Mouse (Mus musculus) ES-Bruce4 (cell line): ENCODE results near the gene Cdc42ep5. TPM values are rescaled to one million over a fixed set of nuclear protein-coding genes. Genes with fewer than 3 reads are reported as not detected.

Experiments used
- H3K27ac ChIP-seq: 2 replicates; pipeline ENCODE4 v1.5.1; 2012; ENCODE audit warnings: low read length, inconsistent platforms; ENCODE audit not compliant: insufficient read depth
- H3K27me3 ChIP-seq: 2 replicates; pipeline ENCODE4 v1.6.1; 2012; ENCODE audit warnings: mild to moderate bottlenecking, low read length, inconsistent platforms; ENCODE audit not compliant: control insufficient read depth, poor library complexity, insufficient read depth, severe bottlenecking
- H3K36me3 ChIP-seq: 2 replicates; pipeline ENCODE4 v1.6.1; 2012; ENCODE audit warnings: inconsistent platforms, mild to moderate bottlenecking, low read length, moderate library complexity; ENCODE audit not compliant: control insufficient read depth, poor library complexity, insufficient read depth, severe bottlenecking
- H3K4me1 ChIP-seq: one replicate; pipeline ENCODE4 v1.8.1; 2011; ENCODE audit warnings: low read length; ENCODE audit not compliant: control insufficient read depth, insufficient read depth
- H3K4me3 ChIP-seq: 2 replicates; pipeline ENCODE4 v1.5.1; 2011; ENCODE audit warnings: low read depth, mild to moderate bottlenecking, low read length
- H3K9ac ChIP-seq: 2 replicates; pipeline ENCODE4 v1.6.1; 2012; ENCODE audit warnings: low read depth, mild to moderate bottlenecking, inconsistent platforms; ENCODE audit not compliant: poor library complexity, severe bottlenecking
- H3K9me3 ChIP-seq: replicated peaks from 2 replicates; pipeline ENCODE4 v1.6.1; 2012; ENCODE audit warnings: mild to moderate bottlenecking, low read length, inconsistent platforms; ENCODE audit not compliant: control insufficient read depth, poor library complexity, insufficient read depth, severe bottlenecking
- CTCF ChIP-seq: IDR thresholded peaks from one replicate; pipeline ENCODE4 v1.8.1; 2011; ENCODE audit warnings: low read depth, low read length
- EP300 ChIP-seq: IDR thresholded peaks from 2 replicates; pipeline ENCODE4 v1.6.1; 2011; ENCODE audit warnings: low read depth, low read length; ENCODE audit not compliant: insufficient read depth
- POLR2A ChIP-seq: IDR thresholded peaks from one replicate; pipeline ENCODE4 v1.8.1; 2011; ENCODE audit warnings: low read length; ENCODE audit not compliant: insufficient read depth
- polyA plus RNA-seq: library from polyadenylated mRNA; stranded (reverse); fragments of >200 nt; gene quantifications from 2 replicates; pipeline ENCODE4 v1.2.4, GENCODE M21; 2011; ENCODE audit warnings: low read depth; ENCODE audit not compliant: missing spikeins, insufficient read depth, insufficient read length

Gene Cdc42ep5
- polyA plus RNA-seq, 1 experiment = 33.8 TPM

DNA sequence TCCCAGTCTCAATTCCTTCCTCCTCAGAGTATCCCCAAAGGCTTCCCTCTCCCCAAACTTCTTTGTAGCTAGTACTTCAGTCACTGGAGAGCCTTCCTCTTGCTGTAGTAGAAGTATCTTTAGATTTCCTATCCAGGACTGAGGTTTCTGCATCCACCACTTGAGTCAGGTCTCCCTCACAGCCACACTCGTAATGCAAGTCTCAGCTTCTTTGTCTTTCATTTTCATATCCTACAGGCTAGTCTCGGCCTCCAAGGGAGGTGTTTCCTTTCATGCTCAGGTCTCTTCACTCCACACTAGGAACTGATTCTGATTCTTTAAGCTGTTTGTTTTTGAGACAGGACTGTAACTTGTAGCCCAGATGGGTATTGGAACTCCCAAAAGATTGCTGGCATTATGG, 26.5 kb downstream of the Cdc42ep5 start:
- Histone ChIP-seq H3K4me3 (no peak overlapping the region), H3K27ac (no peak overlapping the region), H3K27me3 (no peaks in the 10 kb centered on the region), H3K36me3 (peaks cover 44% of the 10 kb centered on the region), H3K9ac (peak overlapping the region; percentile 69), H3K9me3 (no peaks in the 10 kb centered on the region), H3K4me1 (no peaks in the 10 kb centered on the region)
- TF ChIP-seq POLR2A (no peak), CTCF (no peak), EP300 (no peak)

DNA sequence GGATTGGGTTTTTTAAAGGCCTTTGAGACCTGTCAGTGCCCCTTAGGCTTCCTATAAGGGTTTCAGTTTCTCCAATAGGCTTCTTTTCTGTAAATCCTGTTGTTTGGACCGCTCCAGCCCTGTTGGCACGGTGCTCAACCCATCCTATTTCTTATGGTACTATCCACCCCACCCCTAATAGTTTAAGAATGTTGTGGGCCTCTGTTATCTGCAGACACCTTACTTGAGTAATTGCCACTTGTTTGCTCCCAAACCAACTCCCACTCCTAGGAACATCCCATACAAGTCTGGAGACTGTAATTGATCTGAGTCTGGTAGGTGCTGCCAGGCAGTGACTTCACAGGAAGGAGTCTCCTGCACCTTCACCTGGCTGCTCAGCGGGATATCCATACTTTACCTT, 26.9 kb downstream of the Cdc42ep5 start:
- Histone ChIP-seq H3K27me3 (no peaks in the 10 kb centered on the region), H3K27ac (no peak overlapping the region), H3K4me1 (no peaks in the 10 kb centered on the region), H3K9ac (peak overlapping the region; percentile 69), H3K4me3 (peak overlapping the region; percentile 92), H3K9me3 (no peaks in the 10 kb centered on the region), H3K36me3 (peaks cover 41% of the 10 kb centered on the region)
- no peak for TF ChIP-seq POLR2A
- no peak for TF ChIP-seq CTCF
- no peak for TF ChIP-seq EP300

DNA sequence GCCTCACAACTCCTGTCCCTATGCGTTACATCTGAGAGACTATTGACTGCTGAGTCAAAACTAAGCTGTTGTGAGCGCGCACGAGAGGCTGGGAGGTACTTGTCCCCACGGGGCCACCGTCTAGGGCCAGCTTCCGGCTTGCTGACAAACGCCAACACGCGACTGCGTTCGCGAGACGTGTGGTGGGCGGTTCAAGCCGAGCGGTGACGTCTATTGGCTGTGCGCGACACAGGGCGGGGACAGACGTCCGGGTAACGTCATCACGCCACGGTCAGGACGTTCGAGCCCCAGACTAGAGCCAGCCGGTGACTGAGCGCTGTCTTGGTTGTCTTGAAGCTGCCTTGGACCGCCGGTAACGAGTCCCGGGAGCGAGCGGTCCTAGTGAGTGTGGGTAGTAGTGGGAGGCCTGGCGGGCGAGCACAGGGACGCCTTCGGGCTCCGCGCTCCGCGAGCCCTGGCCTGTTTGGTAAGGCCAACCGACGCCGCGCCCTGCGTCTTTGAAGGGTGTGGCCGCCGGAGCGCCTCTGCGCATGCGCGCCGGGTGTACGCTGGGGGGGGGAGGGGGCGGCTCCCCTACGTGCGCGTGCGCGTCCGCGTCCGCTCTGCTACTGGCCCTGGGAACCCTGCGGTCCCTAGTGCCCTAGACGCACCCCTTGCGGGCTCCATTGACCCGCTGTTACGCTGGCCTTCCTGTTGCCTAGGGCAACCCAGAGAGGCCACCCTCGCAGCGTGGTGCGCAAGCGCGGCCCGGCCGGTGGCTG, 27.7 kb downstream of the Cdc42ep5 start, which contains the start of gene Leng8:
Gene Leng8, plus strand, starts transcription at position 269 of the 761 bp plus-strand sequence.
- Histone ChIP-seq H3K27me3 (no peaks in the 10 kb centered on the region), H3K36me3 (peaks cover 33% of the 10 kb centered on the region), H3K27ac (peak within 1 kb of the TSS; percentile 64), H3K9me3 (no peaks in the 10 kb centered on the region), H3K4me3 (peak within 1 kb of the TSS; percentile 92), H3K4me1 (no peaks in the 10 kb centered on the region), H3K9ac (peak within 1 kb of the TSS; percentile 69)
- TF ChIP-seq POLR2A = peak; percentile 28
- no peak for TF ChIP-seq CTCF
- peak; percentile 71; the same call in 1 of the 2 replicates for TF ChIP-seq EP300

DNA sequence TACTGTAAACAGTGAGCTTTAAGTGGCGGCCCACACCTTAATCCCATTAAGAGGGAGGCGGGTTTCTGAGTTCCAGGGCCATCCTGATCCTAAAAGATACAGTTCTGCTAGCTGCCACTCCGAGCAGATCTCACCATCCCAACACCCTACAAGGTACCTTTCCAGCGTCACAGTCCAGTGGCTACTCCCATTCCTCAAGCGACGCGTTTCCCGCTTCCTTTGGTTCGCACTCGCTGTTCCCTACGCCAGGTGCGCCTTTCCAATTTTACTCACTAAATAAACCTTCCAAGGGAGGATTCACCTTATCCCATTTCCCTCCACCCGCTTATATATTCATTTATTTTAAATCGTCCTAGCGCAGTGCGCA, 28.3 kb downstream of the Cdc42ep5 start:
- H3K4me1 ChIP-seq = no peaks in the 10 kb centered on the region
- peak overlapping the region; percentile 59 for H3K9ac ChIP-seq
- H3K4me3 ChIP-seq = peak overlapping the region; percentile 80
- peak overlapping the region; percentile 8 for H3K27ac ChIP-seq
- H3K27me3 ChIP-seq = no peaks in the 10 kb centered on the region
- TF ChIP-seq EP300 = no peak
- no peak for TF ChIP-seq POLR2A
- no peak for TF ChIP-seq CTCF
- H3K9me3 ChIP-seq = no peaks in the 10 kb centered on the region
- H3K36me3 ChIP-seq = peaks cover 27% of the 10 kb centered on the region

DNA sequence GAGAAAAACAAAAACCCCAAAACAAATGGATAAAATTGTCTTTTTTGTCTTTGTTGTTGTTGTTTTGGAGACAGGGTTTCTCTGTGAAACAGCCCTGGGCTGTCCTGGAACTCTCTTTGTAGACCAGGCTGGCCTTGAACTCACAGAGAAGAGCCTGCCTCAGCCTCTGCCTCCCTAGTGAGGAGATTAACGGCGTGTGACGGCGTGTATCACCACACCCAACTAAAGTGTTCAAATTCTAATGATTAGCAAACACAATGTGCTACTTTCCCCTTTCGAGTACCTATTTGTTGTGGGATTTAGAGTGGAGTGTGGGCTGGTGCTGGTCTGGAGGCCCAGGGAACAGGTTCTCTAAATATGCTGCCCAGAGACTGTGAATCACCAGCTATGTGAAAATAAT, 29.7 kb downstream of the Cdc42ep5 start:
- no peak overlapping the region for H3K4me3 ChIP-seq
- H3K9me3 ChIP-seq = no peaks in the 10 kb centered on the region
- peaks cover 4% of the 10 kb centered on the region for H3K4me1 ChIP-seq
- H3K36me3 ChIP-seq = peaks cover 14% of the 10 kb centered on the region
- no peak overlapping the region for H3K9ac ChIP-seq
- H3K27ac ChIP-seq = no peak overlapping the region
- H3K27me3 ChIP-seq = no peaks in the 10 kb centered on the region
- TF ChIP-seq POLR2A (no peak), EP300 (no peak), CTCF (no peak)

DNA sequence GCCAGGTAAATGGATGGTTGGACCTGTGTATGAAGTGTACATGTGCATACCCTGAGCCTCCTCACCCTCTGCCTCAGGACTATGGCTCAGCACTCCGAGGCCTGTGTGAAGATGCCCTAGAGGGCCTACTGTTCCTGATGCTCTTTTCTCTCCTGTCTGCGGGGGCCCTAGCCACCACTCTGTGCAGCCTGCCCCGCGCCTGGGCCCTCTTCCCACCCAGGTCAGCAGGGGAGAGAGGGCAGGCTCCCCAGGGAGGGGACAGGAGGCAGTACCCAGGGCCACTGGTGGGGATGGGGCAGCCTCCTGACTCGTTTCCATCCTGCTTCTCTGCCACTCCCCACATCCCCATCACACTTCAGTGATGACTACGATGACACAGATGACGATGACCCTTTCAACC, 31.7 kb downstream of the Cdc42ep5 start:
- Histone ChIP-seq H3K9ac (no peak overlapping the region), H3K27ac (no peak overlapping the region), H3K9me3 (no peaks in the 10 kb centered on the region), H3K4me3 (no peak overlapping the region), H3K4me1 (peaks cover 4% of the 10 kb centered on the region), H3K36me3 (no peaks in the 10 kb centered on the region), H3K27me3 (no peaks in the 10 kb centered on the region)
- TF ChIP-seq EP300 = no peak
- TF ChIP-seq POLR2A = no peak
- no peak for TF ChIP-seq CTCF
